Mouse (Mus musculus) embryo, embryonic 11.5 days (tissue): ENCODE results near the gene Magel2.

Experiments
- DNase-seq: peaks from one replicate; pipeline ENCODE4 v3.0.0-alpha.2; 2012; ENCODE audit warnings: low read depth, low spot score

The Magel2 gene

DNA sequence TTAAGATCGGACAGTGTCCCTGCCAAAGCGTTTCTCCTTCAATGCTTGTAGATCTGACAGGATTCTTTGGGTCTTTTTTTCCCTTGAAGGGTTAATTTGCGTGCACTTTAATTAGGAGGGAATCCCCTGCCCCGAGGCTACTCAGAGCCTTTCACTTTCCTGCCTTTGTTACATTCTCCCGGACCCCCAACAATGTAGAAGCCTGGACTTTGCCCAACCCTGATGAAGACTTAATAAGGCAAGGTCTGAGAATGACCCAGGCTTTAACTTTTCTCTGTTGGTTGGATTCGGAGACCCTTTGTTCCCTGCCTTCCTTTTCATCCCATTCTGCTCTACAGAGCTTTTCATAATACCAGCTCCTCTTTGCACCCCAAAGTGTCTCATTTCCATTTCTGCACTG lies 43.8 kb downstream of the Magel2 start:
- no peak for DNase-seq

DNA sequence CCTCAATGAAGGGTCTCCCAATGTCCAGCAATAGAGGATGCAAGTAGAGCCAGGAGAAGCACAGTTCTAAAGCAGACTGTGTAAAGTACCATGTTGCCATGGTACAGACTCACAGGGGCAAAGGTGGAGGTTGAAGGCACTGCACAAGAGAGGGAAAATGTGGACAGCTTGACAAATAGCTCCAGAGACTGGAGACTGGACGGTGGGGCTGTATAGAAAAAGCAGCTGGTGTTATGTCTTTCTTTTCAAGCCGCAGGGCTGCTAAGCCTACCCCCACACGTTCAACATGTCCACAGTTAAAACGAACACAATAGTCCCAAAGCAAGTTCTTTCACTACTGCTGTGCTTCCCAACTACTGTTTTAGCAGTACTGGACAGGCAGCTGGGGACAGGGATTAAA lies 46.4 kb downstream of the Magel2 start:
- DNase-seq, result no peak

DNA sequence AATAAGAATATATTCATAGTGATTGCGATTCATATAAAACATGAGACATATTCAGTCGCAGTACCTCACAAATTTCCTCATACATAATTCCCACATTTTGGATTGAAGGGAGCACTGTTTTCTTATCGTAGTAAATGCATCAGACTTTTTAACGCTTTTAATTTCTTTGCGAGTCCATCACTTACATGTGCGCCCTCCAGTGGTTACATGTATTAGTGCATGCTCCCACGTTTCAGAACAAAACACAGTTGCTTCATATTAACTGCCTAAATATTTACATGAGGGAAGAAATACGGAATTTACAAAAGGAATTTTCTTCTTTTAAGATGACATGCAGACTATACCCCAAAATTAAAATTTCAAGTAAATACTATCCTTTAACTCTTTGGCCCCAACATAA lies 51.5 kb downstream of the Magel2 start:
- no peak for DNase-seq
